Mouse (Mus musculus) heart, postnatal 0 days (tissue): Measurements from ENCODE around the gene Lamtor3.

Experiments
- CTCF ChIP-seq: IDR thresholded peaks from 2 replicates; pipeline ENCODE4 v1.5.1; 2016; ENCODE audit warnings: antibody characterized with exemption, control low read depth, low read depth
- EP300 ChIP-seq: IDR thresholded peaks from 2 replicates; pipeline ENCODE4 v1.6.1; 2016; ENCODE audit warnings: antibody characterized with exemption, low read depth

GRCm38 (mm10) chr3:137900149-137900548 is 18.2 kb upstream of the Lamtor3 start:
- TF ChIP-seq CTCF: no peak
- no peak for TF ChIP-seq EP300
